Mouse (Mus musculus) gastrocnemius, postnatal 4 days (tissue): ENCODE results near the gene Aym1. TPM values are rescaled to one million over a fixed set of nuclear protein-coding genes. Genes with fewer than 3 reads are reported as not detected.

Source experiments
- DNase-seq, 2 experiments: peaks; one replicate each; pipeline ENCODE4 v3.0.0; 2021 to 2022; ENCODE audit warnings: low spot score in 2 of 2, mixed read lengths in 2 of 2
- microRNA-seq: library from miRNA; unstranded; fragments of <30 nt; microRNA quantifications from one replicate; pipeline ENCODE4 v1.2.0, GENCODE M21; 2021
- total RNA-seq, 2 experiments: library from RNA; stranded (reverse); gene quantifications; 2 replicates each; pipeline ENCODE4 v1.2.3; 2021

Aym1 gene
- total RNA-seq, 2 experiments from 2014 or later: not detected

- peak in 1 of 2 experiments; percentile 12 for DNase-seq
Observed at GRCm38 (mm10) chr5:113402702-113403101, 45.6 kb downstream of the Aym1 start.

- DNase-seq: peak in 1 of 2 experiments; percentile 47
Observed at GRCm38 (mm10) chr5:113407346-113407745, 50.3 kb downstream of the Aym1 start.

Small RNAs within 50 kb of the gene (microRNA-seq; reads per million reads assigned to microRNA genes)
- gene Mir7229 (not detected), gene Mir7230 (not detected)

Other genes with a start within 250 kb of the Aym1 start
- gene 2900026A02Rik, start 136.1 kb upstream of the Aym1 start, total RNA-seq: 10 to 100 TPM; 50.3 to 50.7 TPM
- not detected for gene Tmem211, start 130.4 kb upstream of the Aym1 start, total RNA-seq
- gene Sgsm1, start 46.5 kb upstream of the Aym1 start, total RNA-seq: 1 to 10 TPM in 1 of 2 experiments, under 1 TPM in 1; 0.75 to 1.3 TPM
- gene Wscd2, start 133.0 kb downstream of the Aym1 start, total RNA-seq: 1 to 10 TPM; 1.2 to 1.4 TPM